Mouse (Mus musculus): ENCODE measurements at regions not wholly inside any gene's neighbourhood (a gene's known extent, or its start where the extent isn't known, plus 50 kb on each side); places are given as distances from the start of the nearest gene placed in this dataset.

GRCm38 (mm10) chr3:117120086-117121055, 151.6 kb upstream of the Palmd start:
- Histone ChIP-seq H3K9me3 (ENCODE audit: control insufficient read depth, low read length) (no peaks in the 10 kb centered on the region), H3K4me3 (ENCODE audit: low read length) (no peak overlapping the region), H3K27ac (ENCODE audit: low read length) (no peak overlapping the region), H3K4me1 (ENCODE audit: control insufficient read depth, insufficient read depth, low read length) (no peaks in the 10 kb centered on the region), H3K36me3 (ENCODE audit: control insufficient read depth, insufficient read depth, low read length) (no peaks in the 10 kb centered on the region), H3K4me2 (ENCODE audit: low read depth, low read length) (no peak overlapping the region), H3K27me3 (replicated peaks; ENCODE audit: control insufficient read depth, insufficient read depth, low read length) (no peaks in the 10 kb centered on the region), H3K9ac (ENCODE audit: low read depth, low read length) (no peak overlapping the region)
- WGBS, result 66% methylated on average over 13 of the region's 13 CpGs
- ATAC-seq, result 0 out of 2 replicates have a peak, but pooled peaks have one; percentile 48

- no peaks in the 10 kb centered on the region for H3K9me3 ChIP-seq (ENCODE audit: control insufficient read depth, low read length)
- H3K4me2 ChIP-seq (ENCODE audit: low read depth, low read length), result no peak overlapping the region
- no peaks in the 10 kb centered on the region for H3K36me3 ChIP-seq (ENCODE audit: control insufficient read depth, insufficient read depth, low read length)
- H3K27ac ChIP-seq (ENCODE audit: low read length), result no peak overlapping the region
- H3K27me3 ChIP-seq (replicated peaks; ENCODE audit: control insufficient read depth, insufficient read depth, low read length), result no peaks in the 10 kb centered on the region
- 71% methylated on average over 5 of the region's 5 CpGs for WGBS
- no peaks in the 10 kb centered on the region for H3K4me1 ChIP-seq (ENCODE audit: control insufficient read depth, insufficient read depth, low read length)
- no peak overlapping the region for H3K4me3 ChIP-seq (ENCODE audit: low read length)
- ATAC-seq, result peak; percentile 67; the same call in 1 of the 2 replicates
- H3K9ac ChIP-seq (ENCODE audit: low read depth, low read length), result no peak overlapping the region
Measured at GRCm38 (mm10) chr3:117119576-117119975, 150.8 kb upstream of the Palmd start.

DNA sequence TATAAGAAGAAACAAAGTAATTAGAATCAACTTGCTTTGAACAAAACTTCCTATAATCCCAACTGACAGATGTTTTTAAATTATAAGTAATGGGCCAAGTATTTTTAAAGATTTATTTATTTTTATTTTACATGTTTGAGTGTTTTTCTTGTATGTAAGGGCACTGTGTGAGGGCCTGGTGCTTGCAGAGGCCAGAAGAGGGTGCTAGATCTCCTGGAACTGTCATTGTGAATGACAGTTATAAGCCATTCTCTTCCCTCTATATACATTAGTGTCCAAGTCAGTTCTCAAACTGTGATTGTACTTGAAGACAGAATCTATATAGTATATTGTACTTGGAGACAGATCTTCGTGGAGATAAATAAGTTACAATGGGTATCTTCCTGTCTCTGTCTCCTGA, 149.1 kb upstream of the Palmd start:
- H3K4me3 ChIP-seq (ENCODE audit: low read length), result no peak overlapping the region
- WGBS, result 44% methylated on average over 1 of the region's 1 CpGs
- H3K4me1 ChIP-seq (ENCODE audit: control insufficient read depth, insufficient read depth, low read length), result no peaks in the 10 kb centered on the region
- no peaks in the 10 kb centered on the region for H3K9me3 ChIP-seq (ENCODE audit: control insufficient read depth, low read length)
- H3K9ac ChIP-seq (ENCODE audit: low read depth, low read length), result no peak overlapping the region
- no peaks in the 10 kb centered on the region for H3K27me3 ChIP-seq (replicated peaks; ENCODE audit: control insufficient read depth, insufficient read depth, low read length)
- no peak for ATAC-seq
- no peaks in the 10 kb centered on the region for H3K36me3 ChIP-seq (ENCODE audit: control insufficient read depth, insufficient read depth, low read length)
- H3K27ac ChIP-seq (ENCODE audit: low read length), result no peak overlapping the region
- no peak overlapping the region for H3K4me2 ChIP-seq (ENCODE audit: low read depth, low read length)

- H3K27ac ChIP-seq (ENCODE audit: low read length), result no peak overlapping the region
- 84% methylated on average over 2 of the region's 2 CpGs for WGBS
- no peak overlapping the region for H3K9ac ChIP-seq (ENCODE audit: low read depth, low read length)
- no peak overlapping the region for H3K4me3 ChIP-seq (ENCODE audit: low read length)
- H3K4me1 ChIP-seq (ENCODE audit: control insufficient read depth, insufficient read depth, low read length), result no peaks in the 10 kb centered on the region
- no peak for ATAC-seq
- no peaks in the 10 kb centered on the region for H3K36me3 ChIP-seq (ENCODE audit: control insufficient read depth, insufficient read depth, low read length)
- no peaks in the 10 kb centered on the region for H3K9me3 ChIP-seq (ENCODE audit: control insufficient read depth, low read length)
- H3K27me3 ChIP-seq (replicated peaks; ENCODE audit: control insufficient read depth, insufficient read depth, low read length), result no peaks in the 10 kb centered on the region
- H3K4me2 ChIP-seq (ENCODE audit: low read depth, low read length), result no peak overlapping the region
Measured at GRCm38 (mm10) chr3:117116210-117116609, 147.4 kb upstream of the Palmd start.

- Histone ChIP-seq H3K36me3 (ENCODE audit: control insufficient read depth, insufficient read depth, low read length) (no peaks in the 10 kb centered on the region), H3K9me3 (ENCODE audit: control insufficient read depth, low read length) (no peaks in the 10 kb centered on the region), H3K27me3 (replicated peaks; ENCODE audit: control insufficient read depth, insufficient read depth, low read length) (no peaks in the 10 kb centered on the region), H3K27ac (ENCODE audit: low read length) (no peak overlapping the region), H3K4me3 (ENCODE audit: low read length) (no peak overlapping the region), H3K9ac (ENCODE audit: low read depth, low read length) (no peak overlapping the region), H3K4me1 (ENCODE audit: control insufficient read depth, insufficient read depth, low read length) (no peaks in the 10 kb centered on the region), H3K4me2 (ENCODE audit: low read depth, low read length) (no peak overlapping the region)
- ATAC-seq, result no peak
- 85% methylated on average over 3 of the region's 3 CpGs for WGBS
Measured at GRCm38 (mm10) chr3:117112766-117113165, 144.0 kb upstream of the Palmd start.

- Histone ChIP-seq H3K4me3 (ENCODE audit: low read length) (no peak overlapping the region), H3K27ac (ENCODE audit: low read length) (no peak overlapping the region), H3K27me3 (replicated peaks; ENCODE audit: control insufficient read depth, insufficient read depth, low read length) (no peaks in the 10 kb centered on the region), H3K4me1 (ENCODE audit: control insufficient read depth, insufficient read depth, low read length) (no peaks in the 10 kb centered on the region), H3K4me2 (ENCODE audit: low read depth, low read length) (no peak overlapping the region), H3K9me3 (ENCODE audit: control insufficient read depth, low read length) (no peaks in the 10 kb centered on the region), H3K36me3 (ENCODE audit: control insufficient read depth, insufficient read depth, low read length) (no peaks in the 10 kb centered on the region), H3K9ac (ENCODE audit: low read depth, low read length) (no peak overlapping the region)
- 89% methylated on average over 4 of the region's 4 CpGs for WGBS
- no peak for ATAC-seq
Measured at GRCm38 (mm10) chr3:117112304-117112703, 143.5 kb upstream of the Palmd start.

DNA sequence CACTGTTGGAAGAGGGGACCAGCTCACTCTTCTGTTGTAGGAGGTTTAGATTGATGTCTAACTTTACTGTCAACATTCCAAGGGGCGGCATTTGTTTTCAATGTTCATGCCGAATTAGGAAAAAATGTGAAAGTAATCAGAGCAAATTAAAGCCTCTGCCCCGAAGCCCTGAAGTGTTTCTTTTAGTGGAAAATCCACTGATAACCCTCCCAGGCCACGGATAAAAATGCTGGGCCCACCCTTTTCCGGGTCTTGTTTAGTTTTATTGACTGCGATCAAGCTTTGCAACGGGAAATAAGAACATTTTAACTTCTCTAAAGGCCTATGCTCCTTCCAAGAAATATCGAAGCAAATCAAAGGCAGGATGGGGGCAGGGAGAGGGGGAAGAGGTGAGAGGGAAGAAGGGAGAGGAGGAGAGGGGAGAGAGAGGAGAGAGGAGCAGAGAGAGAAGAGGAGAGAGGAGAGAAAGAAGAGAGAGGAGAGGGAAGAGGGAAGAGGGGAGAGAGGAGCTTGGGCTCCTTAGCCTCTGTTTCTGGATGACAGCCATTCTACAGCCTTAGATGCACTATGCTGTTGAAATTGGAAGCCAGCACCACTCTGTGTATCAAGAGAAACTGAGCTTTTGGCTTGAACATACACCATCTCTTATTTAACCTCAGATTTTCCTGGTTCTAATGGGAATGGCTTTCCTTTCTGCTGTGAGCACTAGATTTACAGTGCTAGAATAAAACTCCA, 140.3 kb upstream of the Palmd start:
- ATAC-seq, result no peak
- Histone ChIP-seq H3K4me2 (ENCODE audit: low read depth, low read length) (no peak overlapping the region), H3K9me3 (ENCODE audit: control insufficient read depth, low read length) (no peaks in the 10 kb centered on the region), H3K36me3 (ENCODE audit: control insufficient read depth, insufficient read depth, low read length) (no peaks in the 10 kb centered on the region), H3K4me3 (ENCODE audit: low read length) (no peak overlapping the region), H3K4me1 (ENCODE audit: control insufficient read depth, insufficient read depth, low read length) (no peaks in the 10 kb centered on the region), H3K27me3 (replicated peaks; ENCODE audit: control insufficient read depth, insufficient read depth, low read length) (no peaks in the 10 kb centered on the region), H3K27ac (ENCODE audit: low read length) (no peak overlapping the region), H3K9ac (ENCODE audit: low read depth, low read length) (no peak overlapping the region)
- WGBS, result 64% methylated on average over 8 of the region's 8 CpGs

DNA sequence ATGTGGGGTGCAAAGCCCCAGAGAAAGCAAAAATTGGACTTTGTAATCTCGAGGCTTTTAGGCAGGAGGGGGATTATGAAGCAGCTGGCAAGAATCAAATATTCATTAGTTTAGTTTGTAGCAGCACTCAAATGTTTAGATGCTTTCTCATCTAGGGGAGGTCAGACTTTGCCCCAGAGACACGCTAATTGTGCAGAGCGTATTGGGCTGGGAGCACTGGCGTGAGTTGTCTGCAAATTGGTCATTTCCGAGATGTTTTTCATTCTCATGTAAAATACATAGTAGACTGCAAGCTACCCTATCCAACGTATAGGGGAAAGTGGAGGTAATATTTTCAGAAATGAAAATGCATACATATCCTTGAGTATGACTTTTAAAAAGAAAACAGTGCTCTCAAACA, 139.2 kb upstream of the Palmd start:
- Histone ChIP-seq H3K4me2 (ENCODE audit: low read depth, low read length) (no peak overlapping the region), H3K9me3 (ENCODE audit: control insufficient read depth, low read length) (no peaks in the 10 kb centered on the region), H3K36me3 (ENCODE audit: control insufficient read depth, insufficient read depth, low read length) (no peaks in the 10 kb centered on the region), H3K4me3 (ENCODE audit: low read length) (no peak overlapping the region), H3K9ac (ENCODE audit: low read depth, low read length) (no peak overlapping the region), H3K27me3 (replicated peaks; ENCODE audit: control insufficient read depth, insufficient read depth, low read length) (no peaks in the 10 kb centered on the region), H3K27ac (ENCODE audit: low read length) (no peak overlapping the region), H3K4me1 (ENCODE audit: control insufficient read depth, insufficient read depth, low read length) (no peaks in the 10 kb centered on the region)
- 67% methylated on average over 6 of the region's 6 CpGs for WGBS
- no peak for ATAC-seq

GRCm38 (mm10) chr3:117107378-117107777, 138.6 kb upstream of the Palmd start:
- H3K4me1 ChIP-seq (ENCODE audit: control insufficient read depth, insufficient read depth, low read length), result no peaks in the 10 kb centered on the region
- no peak for ATAC-seq
- no peaks in the 10 kb centered on the region for H3K9me3 ChIP-seq (ENCODE audit: control insufficient read depth, low read length)
- H3K27ac ChIP-seq (ENCODE audit: low read length), result no peak overlapping the region
- H3K36me3 ChIP-seq (ENCODE audit: control insufficient read depth, insufficient read depth, low read length), result no peaks in the 10 kb centered on the region
- no peak overlapping the region for H3K4me3 ChIP-seq (ENCODE audit: low read length)
- no peaks in the 10 kb centered on the region for H3K27me3 ChIP-seq (replicated peaks; ENCODE audit: control insufficient read depth, insufficient read depth, low read length)
- 82% methylated on average over 3 of the region's 3 CpGs for WGBS
- no peak overlapping the region for H3K4me2 ChIP-seq (ENCODE audit: low read depth, low read length)
- H3K9ac ChIP-seq (ENCODE audit: low read depth, low read length), result no peak overlapping the region

Data from intestine, embryonic 16.5 days (tissue).